Mouse (Mus musculus) forebrain, embryonic 11.5 days (tissue): ENCODE measurements around the gene Ifnz. TPM values are rescaled to one million over a fixed set of nuclear protein-coding genes. Genes with fewer than 3 reads are reported as not detected.
A peak's percentile ranks its signal among the peaks of the same experiment; 100 is the strongest.
"Not testable (repeated sequence)": the region's sequence is repeated elsewhere in the genome, so short reads cannot be mapped to it uniquely, and the experiment has no call there.

Experiments
- ATAC-seq: fragments of 200-750 bp; cut with Nextera tagmentation; replicated peaks from 2 replicates; pipeline ENCODE4 v1.8.0; 2017; ENCODE audit warnings: moderate TSS enrichment; ENCODE audit not compliant: low FRiP score
- DNase-seq: peaks from one replicate; pipeline ENCODE4 v3.0.0-alpha.2; 2017; ENCODE audit warnings: low spot score
- H3K27ac ChIP-seq: fragments of 300-500 bp; sonication (generic); 2 replicates; pipeline ENCODE4 v1.5.1; 2014; ENCODE audit warnings: low read depth, low read length
- H3K27me3 ChIP-seq: fragments of 300-500 bp; sonication (generic); 2 replicates; pipeline ENCODE4 v1.6.1; 2014; ENCODE audit warnings: mild to moderate bottlenecking, low read length, mixed read lengths; ENCODE audit not compliant: control insufficient read depth, insufficient read depth
- H3K36me3 ChIP-seq: fragments of 300-500 bp; sonication (generic); 2 replicates; pipeline ENCODE4 v1.6.1; 2014; ENCODE audit warnings: mild to moderate bottlenecking, low read length, moderate library complexity, mixed read lengths; ENCODE audit not compliant: control insufficient read depth, insufficient read depth
- H3K4me1 ChIP-seq: fragments of 300-500 bp; sonication (generic); replicated peaks from 2 replicates; pipeline ENCODE4 v1.6.1; 2014; ENCODE audit warnings: low read length, mixed read lengths; ENCODE audit not compliant: control insufficient read depth, insufficient read depth
- H3K4me2 ChIP-seq: fragments of 300-500 bp; sonication (generic); 2 replicates; pipeline ENCODE4 v1.6.1; 2014; ENCODE audit warnings: low read depth, mild to moderate bottlenecking, low read length, moderate library complexity, mixed read lengths; ENCODE audit not compliant: severe bottlenecking
- H3K4me3 ChIP-seq: fragments of 300-500 bp; sonication (generic); 2 replicates; pipeline ENCODE4 v1.5.1; 2014; ENCODE audit warnings: low read depth, low read length
- H3K9ac ChIP-seq: fragments of 300-500 bp; sonication (generic); 2 replicates; pipeline ENCODE4 v1.6.1; 2014; ENCODE audit warnings: low read length
- H3K9me3 ChIP-seq: fragments of 300-500 bp; sonication (generic); 2 replicates; pipeline ENCODE4 v1.6.1; 2016; ENCODE audit warnings: low read length, mixed read lengths; ENCODE audit not compliant: control insufficient read depth
- WGBS: fragments of 180-500 bp; shearing (Covaris S2); extraction: QIAGEN DNeasy Blood & Tissue Kit; methylation state at CpG from one replicate; pipeline ENCODE4 v1.1.7; 2014; 5-methylcytosine and 5-hydroxymethylcytosine counted together
- polyA plus RNA-seq: library from polyadenylated mRNA; unstranded; fragments of >200 nt; fragmentation: Nextera tagmentation; extraction: Ambion mirVana; gene quantifications from 2 replicates; pipeline ENCODE4 v1.2.1, GENCODE M21; 2014

The Ifnz gene
- polyA plus RNA-seq, 1 experiment from 2014 or later, result not detected

GRCm38 (mm10) chr4:88797097-88797496, 15.2 kb downstream of the Ifnz start, which contains the start of gene Gm13279:
Gene Gm13279, plus strand, starts transcription at chr4:88797397.
- not testable (repeated sequence) for H3K4me2 ChIP-seq, H3K27ac ChIP-seq, DNase-seq, H3K9me3 ChIP-seq, ATAC-seq, H3K27me3 ChIP-seq, H3K9ac ChIP-seq, H3K4me3 ChIP-seq, H3K36me3 ChIP-seq, H3K4me1 ChIP-seq
- no CpG with 5 or more reads among the region's 28 CpGs for WGBS

- H3K9ac ChIP-seq, H3K4me3 ChIP-seq, H3K27me3 ChIP-seq, H3K4me1 ChIP-seq, H3K36me3 ChIP-seq, DNase-seq, H3K9me3 ChIP-seq, ATAC-seq, H3K27ac ChIP-seq, H3K4me2 ChIP-seq: not testable (repeated sequence)
- 0% methylated on average over 3 of the region's 7 CpGs for WGBS
Measured at GRCm38 (mm10) chr4:88799365-88799764, 17.4 kb downstream of the Ifnz start, which contains the start of gene Gm13285. Gene Gm13285, plus strand, starts transcription at chr4:88799665.

GRCm38 (mm10) chr4:88802954-88803353, 21.0 kb downstream of the Ifnz start, which contains the start of gene Gm13287:
Gene Gm13287, plus strand, starts transcription at chr4:88803254.
- ATAC-seq, H3K9ac ChIP-seq, H3K9me3 ChIP-seq, DNase-seq, H3K4me3 ChIP-seq, H3K27ac ChIP-seq, H3K27me3 ChIP-seq, H3K4me1 ChIP-seq, H3K4me2 ChIP-seq, H3K36me3 ChIP-seq: not testable (repeated sequence)
- no CpG with 5 or more reads among the region's 29 CpGs for WGBS

- H3K9me3 ChIP-seq, H3K27ac ChIP-seq, H3K9ac ChIP-seq, H3K36me3 ChIP-seq, DNase-seq, H3K4me3 ChIP-seq, ATAC-seq, H3K4me1 ChIP-seq, H3K27me3 ChIP-seq: not testable (repeated sequence)
- no CpG with 5 or more reads among the region's 8 CpGs for WGBS
- H3K4me2 ChIP-seq, result peak within 1 kb of the TSS; percentile 27; the same call in 1 of the 2 replicates
Measured at GRCm38 (mm10) chr4:88805231-88805630, 23.3 kb downstream of the Ifnz start, which contains the start of gene Gm13288. Gene Gm13288, plus strand, starts transcription at chr4:88805531.

GRCm38 (mm10) chr4:88805761-88806160, 23.8 kb downstream of the Ifnz start:
- not testable (repeated sequence) for ATAC-seq, H3K9ac ChIP-seq, H3K27ac ChIP-seq, H3K4me3 ChIP-seq, H3K9me3 ChIP-seq, H3K36me3 ChIP-seq, H3K27me3 ChIP-seq, H3K4me1 ChIP-seq, DNase-seq
- WGBS, result 0% methylated on average over 11 of the region's 34 CpGs
- H3K4me2 ChIP-seq, result peak overlapping the region; percentile 27; the same call in 1 of the 2 replicates

- Histone ChIP-seq H3K9me3 (no peaks in the 10 kb centered on the region), H3K27ac (no peak within 1 kb of the TSS), H3K4me1 (no peaks in the 10 kb centered on the region), H3K36me3 (no peaks in the 10 kb centered on the region), H3K4me2 (no peak within 1 kb of the TSS), H3K9ac (no peak within 1 kb of the TSS), H3K27me3 (no peaks in the 10 kb centered on the region), H3K4me3 (no peak within 1 kb of the TSS)
- WGBS, result 60% methylated on average over 3 of the region's 3 CpGs
- DNase-seq (no peak), ATAC-seq (no peak)
Measured at GRCm38 (mm10) chr4:88815928-88816327, 34.0 kb downstream of the Ifnz start, which contains the start of gene Ifna7. Gene Ifna7, plus strand, starts transcription at chr4:88816228.

- WGBS, result 90% methylated on average over 1 of the region's 1 CpGs
- ATAC-seq, result no peak
- no peaks in the 10 kb centered on the region for H3K4me1 ChIP-seq
- no peak for DNase-seq
- H3K27ac ChIP-seq, result no peak within 1 kb of the TSS
- no peak within 1 kb of the TSS for H3K9ac ChIP-seq
- H3K9me3 ChIP-seq, result no peaks in the 10 kb centered on the region
- no peak within 1 kb of the TSS for H3K4me2 ChIP-seq
- no peak within 1 kb of the TSS for H3K4me3 ChIP-seq
- H3K27me3 ChIP-seq, result no peaks in the 10 kb centered on the region
- no peaks in the 10 kb centered on the region for H3K36me3 ChIP-seq
Measured at GRCm38 (mm10) chr4:88819659-88820058, 37.7 kb downstream of the Ifnz start, which contains the start of gene Ifna11. Gene Ifna11, plus strand, starts transcription at chr4:88819959.

- Histone ChIP-seq H3K4me1 (no peaks in the 10 kb centered on the region), H3K9ac (no peak overlapping the region), H3K9me3 (no peaks in the 10 kb centered on the region), H3K4me2 (no peak overlapping the region), H3K4me3 (no peak overlapping the region), H3K36me3 (no peaks in the 10 kb centered on the region), H3K27me3 (no peaks in the 10 kb centered on the region), H3K27ac (no peak overlapping the region)
- WGBS, result 22% methylated on average over 4 of the region's 4 CpGs
- DNase-seq (no peak), ATAC-seq (no peak)
Measured at GRCm38 (mm10) chr4:88822995-88823394, 41.1 kb downstream of the Ifnz start.

GRCm38 (mm10) chr4:88827116-88827515, 45.2 kb downstream of the Ifnz start, which contains the start of gene Ifna6:
Gene Ifna6, plus strand, starts transcription at chr4:88827416.
- H3K9ac ChIP-seq, H3K4me2 ChIP-seq, DNase-seq, H3K36me3 ChIP-seq, H3K4me1 ChIP-seq, H3K27ac ChIP-seq, H3K4me3 ChIP-seq, H3K27me3 ChIP-seq, H3K9me3 ChIP-seq, ATAC-seq: not testable (repeated sequence)
